Mouse (Mus musculus) bone marrow, adult 2 months (tissue): ENCODE results near the gene Cgn.

Experiments used
- CTCF ChIP-seq: fragments of 200-500 bp; IDR thresholded peaks from 2 replicates; pipeline ENCODE4 v1.5.1; 2011; ENCODE audit warnings: low read length, control low read depth; ENCODE audit not compliant: control insufficient read depth, insufficient read depth
- POLR2A ChIP-seq: fragments of 200-500 bp; IDR thresholded peaks from 2 replicates; pipeline ENCODE4 v1.6.1; 2011; ENCODE audit warnings: low read depth, mild to moderate bottlenecking, control low read depth, low read length, borderline replicate concordance; ENCODE audit not compliant: control insufficient read depth

GRCm38 (mm10) chr3:94794359-94794758 is 8.1 kb upstream of the Cgn start:
- TF ChIP-seq POLR2A: no peak
- no peak for TF ChIP-seq CTCF
